Mouse (Mus musculus): Measurements from ENCODE around the gene B3gntl1. TPM values are rescaled to one million over a fixed set of nuclear protein-coding genes. Genes with fewer than 3 reads are reported as not detected.
A peak's percentile ranks its signal among the peaks of the same experiment; 100 is the strongest.

Gene B3gntl1
- polyA plus RNA-seq, 1 experiment from 2014 or later = 6.0 TPM

GRCm38 (mm10) chr11:121654406-121654945 is 18.5 kb downstream of the B3gntl1 start:
- Histone ChIP-seq H3K36me3 (ENCODE audit: control insufficient read depth, insufficient read depth) (no peaks in the 10 kb centered on the region; the same call in 1 of the 2 replicates), H3K4me2 (ENCODE audit: low read depth, low read length) (no peak overlapping the region), H3K4me3 (ENCODE audit: low read length) (no peak overlapping the region), H3K9ac (ENCODE audit: low read length) (no peak overlapping the region), H3K9me3 (replicated peaks; ENCODE audit: control insufficient read depth, low read length) (no peaks in the 10 kb centered on the region), H3K27ac (ENCODE audit: low read length) (no peak overlapping the region), H3K27me3 (ENCODE audit: control insufficient read depth, insufficient read depth, low read length) (no peaks in the 10 kb centered on the region), H3K4me1 (ENCODE audit: control insufficient read depth, insufficient read depth, low read length) (peaks cover 2% of the 10 kb centered on the region; the same call in 1 of the 2 replicates)
- ATAC-seq (replicated peaks; ENCODE audit: extremely low read depth, insufficient read depth, low FRiP score) = no peak
- 64% methylated on average over 9 of the region's 9 CpGs for WGBS

- H3K4me1 ChIP-seq (ENCODE audit: control insufficient read depth, insufficient read depth, low read length) = peaks cover 2% of the 10 kb centered on the region; the same call in 1 of the 2 replicates
- H3K4me3 ChIP-seq (ENCODE audit: low read length) = no peak overlapping the region
- WGBS = 88% methylated on average over 4 of the region's 4 CpGs
- no peak overlapping the region for H3K9ac ChIP-seq (ENCODE audit: low read length)
- no peaks in the 10 kb centered on the region for H3K9me3 ChIP-seq (replicated peaks; ENCODE audit: control insufficient read depth, low read length)
- H3K27me3 ChIP-seq (ENCODE audit: control insufficient read depth, insufficient read depth, low read length) = no peaks in the 10 kb centered on the region
- ATAC-seq (replicated peaks; ENCODE audit: extremely low read depth, insufficient read depth, low FRiP score) = no peak
- no peak overlapping the region for H3K27ac ChIP-seq (ENCODE audit: low read length)
- no peaks in the 10 kb centered on the region; the same call in 1 of the 2 replicates for H3K36me3 ChIP-seq (ENCODE audit: control insufficient read depth, insufficient read depth)
- H3K4me2 ChIP-seq (ENCODE audit: low read depth, low read length) = no peak overlapping the region
These were observed 19.3 kb downstream of the B3gntl1 start for GRCm38 (mm10) chr11:121653631-121654030.

- Histone ChIP-seq H3K4me3 (ENCODE audit: low read length) (no peak overlapping the region), H3K9me3 (replicated peaks; ENCODE audit: control insufficient read depth, low read length) (no peaks in the 10 kb centered on the region), H3K27ac (ENCODE audit: low read length) (no peak overlapping the region), H3K4me2 (ENCODE audit: low read depth, low read length) (no peak overlapping the region), H3K27me3 (ENCODE audit: control insufficient read depth, insufficient read depth, low read length) (no peaks in the 10 kb centered on the region), H3K9ac (ENCODE audit: low read length) (no peak overlapping the region), H3K36me3 (ENCODE audit: control insufficient read depth, insufficient read depth) (no peaks in the 10 kb centered on the region; the same call in 1 of the 2 replicates), H3K4me1 (ENCODE audit: control insufficient read depth, insufficient read depth, low read length) (peaks cover 2% of the 10 kb centered on the region; the same call in 1 of the 2 replicates)
- no peak for ATAC-seq (replicated peaks; ENCODE audit: extremely low read depth, insufficient read depth, low FRiP score)
- 61% methylated on average over 10 of the region's 10 CpGs for WGBS
These were observed 20.2 kb downstream of the B3gntl1 start for GRCm38 (mm10) chr11:121652547-121653305.

- WGBS = 93% methylated on average over 5 of the region's 5 CpGs
- no peak for ATAC-seq (replicated peaks; ENCODE audit: extremely low read depth, insufficient read depth, low FRiP score)
These were observed 21.0 kb downstream of the B3gntl1 start for GRCm38 (mm10) chr11:121651983-121652382.

GRCm38 (mm10) chr11:121651556-121651955 is 21.4 kb downstream of the B3gntl1 start:
- no peaks in the 10 kb centered on the region; the same call in 1 of the 2 replicates for H3K36me3 ChIP-seq (ENCODE audit: control insufficient read depth, insufficient read depth)
- H3K9me3 ChIP-seq (replicated peaks; ENCODE audit: control insufficient read depth, low read length) = no peaks in the 10 kb centered on the region
- H3K4me2 ChIP-seq (ENCODE audit: low read depth, low read length) = no peak overlapping the region
- H3K27ac ChIP-seq (ENCODE audit: low read length) = no peak overlapping the region
- H3K27me3 ChIP-seq (ENCODE audit: control insufficient read depth, insufficient read depth, low read length) = no peaks in the 10 kb centered on the region
- no peak overlapping the region for H3K9ac ChIP-seq (ENCODE audit: low read length)
- H3K4me3 ChIP-seq (ENCODE audit: low read length) = no peak overlapping the region
- ATAC-seq (replicated peaks; ENCODE audit: extremely low read depth, insufficient read depth, low FRiP score) = no peak
- WGBS = 95% methylated on average over 9 of the region's 9 CpGs
- H3K4me1 ChIP-seq (ENCODE audit: control insufficient read depth, insufficient read depth, low read length) = peaks cover 2% of the 10 kb centered on the region; the same call in 1 of the 2 replicates

More at GRCm38 (mm10) chr11:121651983-121652382, 21.0 kb downstream of the B3gntl1 start:
- H3K9ac ChIP-seq (ENCODE audit: low read length) = no peak overlapping the region
- no peak overlapping the region for H3K4me2 ChIP-seq (ENCODE audit: low read depth, low read length)
- H3K27ac ChIP-seq (ENCODE audit: low read length) = no peak overlapping the region
- H3K36me3 ChIP-seq (ENCODE audit: control insufficient read depth, insufficient read depth) = no peaks in the 10 kb centered on the region; the same call in 1 of the 2 replicates
- H3K4me1 ChIP-seq (ENCODE audit: control insufficient read depth, insufficient read depth, low read length) = peaks cover 2% of the 10 kb centered on the region; the same call in 1 of the 2 replicates
- no peaks in the 10 kb centered on the region for H3K27me3 ChIP-seq (ENCODE audit: control insufficient read depth, insufficient read depth, low read length)
- H3K4me3 ChIP-seq (ENCODE audit: low read length) = no peak overlapping the region
- no peaks in the 10 kb centered on the region for H3K9me3 ChIP-seq (replicated peaks; ENCODE audit: control insufficient read depth, low read length)

GRCm38 (mm10) chr11:121650668-121651067 is 22.3 kb downstream of the B3gntl1 start:
- H3K27ac ChIP-seq (ENCODE audit: low read length) = no peak overlapping the region
- 92% methylated on average over 11 of the region's 11 CpGs for WGBS
- no peaks in the 10 kb centered on the region for H3K27me3 ChIP-seq (ENCODE audit: control insufficient read depth, insufficient read depth, low read length)
- ATAC-seq (replicated peaks; ENCODE audit: extremely low read depth, insufficient read depth, low FRiP score) = no peak
- no peak overlapping the region for H3K4me3 ChIP-seq (ENCODE audit: low read length)
- no peaks in the 10 kb centered on the region; the same call in 1 of the 2 replicates for H3K36me3 ChIP-seq (ENCODE audit: control insufficient read depth, insufficient read depth)
- H3K9me3 ChIP-seq (replicated peaks; ENCODE audit: control insufficient read depth, low read length) = no peaks in the 10 kb centered on the region
- no peak overlapping the region for H3K9ac ChIP-seq (ENCODE audit: low read length)
- H3K4me2 ChIP-seq (ENCODE audit: low read depth, low read length) = no peak overlapping the region
- H3K4me1 ChIP-seq (ENCODE audit: control insufficient read depth, insufficient read depth, low read length) = peaks cover 2% of the 10 kb centered on the region; the same call in 1 of the 2 replicates

- peak; percentile 67 for ATAC-seq (replicated peaks; ENCODE audit: extremely low read depth, insufficient read depth, low FRiP score)
- H3K9ac ChIP-seq (ENCODE audit: low read length) = no peak overlapping the region
- H3K27me3 ChIP-seq (ENCODE audit: control insufficient read depth, insufficient read depth, low read length) = no peaks in the 10 kb centered on the region
- H3K27ac ChIP-seq (ENCODE audit: low read length) = no peak overlapping the region
- H3K4me2 ChIP-seq (ENCODE audit: low read depth, low read length) = no peak overlapping the region
- WGBS = 45% methylated on average over 10 of the region's 10 CpGs
- H3K9me3 ChIP-seq (replicated peaks; ENCODE audit: control insufficient read depth, low read length) = no peaks in the 10 kb centered on the region
- peaks cover 2% of the 10 kb centered on the region; the same call in 1 of the 2 replicates for H3K4me1 ChIP-seq (ENCODE audit: control insufficient read depth, insufficient read depth, low read length)
- no peak overlapping the region for H3K4me3 ChIP-seq (ENCODE audit: low read length)
- no peaks in the 10 kb centered on the region; the same call in 1 of the 2 replicates for H3K36me3 ChIP-seq (ENCODE audit: control insufficient read depth, insufficient read depth)
These were observed 23.1 kb downstream of the B3gntl1 start for GRCm38 (mm10) chr11:121649900-121650299.

- Histone ChIP-seq H3K27me3 (ENCODE audit: control insufficient read depth, insufficient read depth, low read length) (no peaks in the 10 kb centered on the region), H3K4me1 (ENCODE audit: control insufficient read depth, insufficient read depth, low read length) (peaks cover 2% of the 10 kb centered on the region; the same call in 1 of the 2 replicates), H3K36me3 (ENCODE audit: control insufficient read depth, insufficient read depth) (no peaks in the 10 kb centered on the region), H3K4me2 (ENCODE audit: low read depth, low read length) (no peak overlapping the region), H3K9ac (ENCODE audit: low read length) (no peak overlapping the region), H3K4me3 (ENCODE audit: low read length) (no peak overlapping the region), H3K9me3 (replicated peaks; ENCODE audit: control insufficient read depth, low read length) (no peaks in the 10 kb centered on the region), H3K27ac (ENCODE audit: low read length) (no peak overlapping the region)
- 73% methylated on average over 5 of the region's 5 CpGs for WGBS
- ATAC-seq (replicated peaks; ENCODE audit: extremely low read depth, insufficient read depth, low FRiP score) = no peak
These were observed 24.8 kb downstream of the B3gntl1 start for GRCm38 (mm10) chr11:121648166-121648565.

- peaks cover 2% of the 10 kb centered on the region; the same call in 1 of the 2 replicates for H3K4me1 ChIP-seq (ENCODE audit: control insufficient read depth, insufficient read depth, low read length)
- no peaks in the 10 kb centered on the region for H3K27me3 ChIP-seq (ENCODE audit: control insufficient read depth, insufficient read depth, low read length)
- H3K9ac ChIP-seq (ENCODE audit: low read length) = no peak overlapping the region
- no peak overlapping the region for H3K4me3 ChIP-seq (ENCODE audit: low read length)
- no peak for ATAC-seq (replicated peaks; ENCODE audit: extremely low read depth, insufficient read depth, low FRiP score)
- no peak overlapping the region for H3K27ac ChIP-seq (ENCODE audit: low read length)
- no peaks in the 10 kb centered on the region for H3K9me3 ChIP-seq (replicated peaks; ENCODE audit: control insufficient read depth, low read length)
- H3K36me3 ChIP-seq (ENCODE audit: control insufficient read depth, insufficient read depth) = no peaks in the 10 kb centered on the region
- H3K4me2 ChIP-seq (ENCODE audit: low read depth, low read length) = no peak overlapping the region
- 64% methylated on average over 9 of the region's 9 CpGs for WGBS
These were observed 25.6 kb downstream of the B3gntl1 start for GRCm38 (mm10) chr11:121647321-121647720.
